26 mouse cellular contexts compared by ENCODE assay signal in genomic region chr17:83344226-83344625, GRCm38 (mm10).
"Had no signal": no experiment of that assay in that cellular context is flagged by ENCODE, and none has a peak within 500 bp of the region (broad histone marks: within the 10 kb centered on the region; RNA-seq: fewer than 3 reads in every experiment).

No protein-coding gene starts in this region.

- H3K4me3 ChIP-seq: heart, adult 2 months; heart, embryonic 10.5 days; heart, embryonic 12.5 days; hindbrain, embryonic 10.5 days; hindbrain, embryonic 12.5 days; layer of hippocampus, adult 2 months; left cerebral cortex, adult 2 months; limb, embryonic 10.5 days; limb, embryonic 12.5 days; liver, embryonic 13.5 days had no signal

- H3K9me3 ChIP-seq: heart, embryonic 10.5 days; hindbrain, embryonic 12.5 days; limb, embryonic 10.5 days; limb, embryonic 12.5 days; liver, embryonic 13.5 days had no signal

- H3K4me2 ChIP-seq: heart, embryonic 12.5 days; hindbrain, embryonic 12.5 days; hindbrain, embryonic 14.5 days; limb, embryonic 12.5 days; liver, embryonic 11.5 days; liver, embryonic 13.5 days had no signal

- H3K36me3 ChIP-seq: heart, embryonic 10.5 days; heart, embryonic 12.5 days; hindbrain, embryonic 10.5 days; hindbrain, embryonic 12.5 days; limb, embryonic 10.5 days; limb, embryonic 12.5 days; liver, embryonic 13.5 days had no signal

- ATAC-seq: hindbrain, embryonic 16.5 days; inflammation-experienced regulatory T-cells, adult 6 months; intestine, embryonic 16.5 days had no signal

- H3K9ac ChIP-seq: heart, embryonic 12.5 days; hindbrain, embryonic 12.5 days; hindbrain, embryonic 14.5 days; limb, embryonic 12.5 days; liver, embryonic 13.5 days had no signal

- H3K27ac ChIP-seq: heart, adult 2 months; heart, embryonic 10.5 days; hindbrain, embryonic 10.5 days; hindbrain, embryonic 12.5 days; hindbrain, embryonic 14.5 days; layer of hippocampus, adult 2 months; left cerebral cortex, adult 2 months; limb, embryonic 10.5 days; limb, embryonic 12.5 days; liver, embryonic 13.5 days had no signal

- DNase-seq: gastrocnemius, postnatal 14 days; gastrocnemius, postnatal 36 days; heart, adult 11 months; heart, adult 2 months; heart, postnatal 10 days; heart, postnatal 4 days; kidney, adult 18-20 months; kidney, adult 8-10 months; kidney, postnatal 10 days; kidney, postnatal 25 days; kidney, postnatal 4 days; liver; liver, embryonic 13.5 days had no signal

- H3K27me3 ChIP-seq: heart, embryonic 12.5 days; hindbrain, embryonic 12.5 days; limb, embryonic 12.5 days; liver, embryonic 13.5 days had no signal
